In genomic region chr1:118321661-118322201, GRCm38 (mm10) we compare ENCODE assay signal across 8 mouse cellular contexts. TPM values are rescaled to one million over a fixed set of nuclear protein-coding genes. Genes with fewer than 3 reads are reported as not detected.
DNase-seq lines count a peak whose midpoint lies in the region; ATAC-seq lines count a peak whose summit lies in the region.

Gene Nifk, plus strand, starts transcription at chr1:118321839.

- 0 out of 2 replicates have a peak within 1 kb of the TSS, but pooled peaks have one; percentile 36 for H3K27ac ChIP-seq in heart, embryonic 13.5 days (replicated peaks)
- peak within 1 kb of the TSS; percentile 67 for H3K27ac ChIP-seq in liver, embryonic 12.5 days
- peak within 1 kb of the TSS; percentile 49 for H3K27ac ChIP-seq in stomach, embryonic 15.5 days

- WGBS in heart, embryonic 13.5 days = under 1% methylated on average over 37 of the region's 37 CpGs
- WGBS in liver, embryonic 12.5 days (ENCODE audit: insufficient replicate concordance) = under 1% methylated on average over 37 of the region's 37 CpGs
- under 1% methylated on average over 37 of the region's 37 CpGs for WGBS in stomach, embryonic 15.5 days

- peak; percentile 95 for DNase-seq in CD4-positive helper T cell, adult 2 months (ENCODE audit: low read depth, low spot score)
- DNase-seq in brain, embryonic 18.5 days (ENCODE audit: low read depth, low spot score) = peak; percentile 88
- peak; percentile 95 for DNase-seq in kidney, postnatal 10 days
- peak; percentile 91 to 94 for DNase-seq in natural killer cell, adult 2 months (ENCODE audit: low spot score in 2 of 2)

- peak within 1 kb of the TSS; percentile 92 for H3K4me2 ChIP-seq in heart, embryonic 13.5 days
- peak within 1 kb of the TSS; percentile 81 for H3K4me2 ChIP-seq in liver, embryonic 12.5 days
- peak within 1 kb of the TSS; percentile 70 for H3K4me2 ChIP-seq in stomach, embryonic 15.5 days

- peaks cover 15% of the 10 kb centered on the region for H3K4me1 ChIP-seq in heart, embryonic 13.5 days
- H3K4me1 ChIP-seq in liver, embryonic 12.5 days = peaks cover 31% of the 10 kb centered on the region
- H3K4me1 ChIP-seq in stomach, embryonic 15.5 days = peaks cover 9% of the 10 kb centered on the region; the same call in 1 of the 2 replicates

- no peaks in the 10 kb centered on the region for H3K9me3 ChIP-seq in heart, embryonic 13.5 days
- H3K9me3 ChIP-seq in liver, embryonic 12.5 days (replicated peaks) = no peaks in the 10 kb centered on the region
- no peaks in the 10 kb centered on the region for H3K9me3 ChIP-seq in stomach, embryonic 15.5 days

- peak within 1 kb of the TSS; percentile 95 for H3K9ac ChIP-seq in heart, embryonic 13.5 days
- peak within 1 kb of the TSS; percentile 83 for H3K9ac ChIP-seq in liver, embryonic 12.5 days
- peak within 1 kb of the TSS; percentile 80 for H3K9ac ChIP-seq in stomach, embryonic 15.5 days

- H3K27me3 ChIP-seq in heart, embryonic 13.5 days (replicated peaks) = peaks cover 23% of the 10 kb centered on the region
- H3K27me3 ChIP-seq in liver, embryonic 12.5 days (replicated peaks) = peaks cover 14% of the 10 kb centered on the region
- H3K27me3 ChIP-seq in stomach, embryonic 15.5 days (replicated peaks) = no peaks in the 10 kb centered on the region

- peak; percentile 96 for ATAC-seq in erythroid progenitor cell, adult 5-6 weeks (replicated peaks; ENCODE audit: low FRiP score, poor library complexity, severe bottlenecking)
- ATAC-seq in heart, embryonic 13.5 days (ENCODE audit: extremely low read depth, insufficient number of reproducible peaks, low FRiP score, low TSS enrichment) = peak; percentile 82
- peak; percentile 91 for ATAC-seq in liver, embryonic 12.5 days
- ATAC-seq in stomach, embryonic 15.5 days (ENCODE audit: insufficient read depth, low FRiP score, low read depth) = peak; percentile 92

- peaks cover 26% of the 10 kb centered on the region for H3K36me3 ChIP-seq in heart, embryonic 13.5 days
- H3K36me3 ChIP-seq in liver, embryonic 12.5 days = peaks cover 33% of the 10 kb centered on the region
- H3K36me3 ChIP-seq in stomach, embryonic 15.5 days = peaks cover 14% of the 10 kb centered on the region; the same call in 1 of the 2 replicates

- H3K4me3 ChIP-seq in heart, embryonic 13.5 days = peak within 1 kb of the TSS; percentile 96
- H3K4me3 ChIP-seq in liver, embryonic 12.5 days = peak within 1 kb of the TSS; percentile 89
- H3K4me3 ChIP-seq in stomach, embryonic 15.5 days (replicated peaks) = peak within 1 kb of the TSS; percentile 87

RNA-seq across cellular contexts. Expression of gene Nifk, which starts in this region (rescaled TPM):
- total RNA-seq in erythroid progenitor cell, adult 5-6 weeks (2015; ENCODE audit: low replicate concordance) = 15.5 and 41.5 TPM in 2 replicates
- 10.7 and 16.4 TPM in 2 replicates for total RNA-seq in erythroid progenitor cell, adult 5-6 weeks (2017; ENCODE audit: low replicate concordance)
- polyA plus RNA-seq in heart, embryonic 13.5 days (2015; fragmentation: Nextera tagmentation; extraction: Ambion mirVana) = 46.2 and 46.9 TPM in 2 replicates
- 81.9 and 86.3 TPM in 2 replicates for polyA plus RNA-seq in liver, embryonic 12.5 days (2016; fragmentation: Nextera tagmentation; extraction: Ambion mirVana)
- 70.1 and 72.0 TPM in 2 replicates for polyA plus RNA-seq in stomach, embryonic 15.5 days (2015; fragmentation: Nextera tagmentation; extraction: Ambion mirVana)

Comparison
In these comparisons a context has a peak if more than half of its experiments do, and no peak if none do; other contexts are left out.
1. Peak in every context shown above with its lines: DNase-seq, ATAC-seq, H3K4me3 ChIP-seq and H3K27ac ChIP-seq.